14 mouse cellular contexts compared by ENCODE assay signal in genomic region chr3:127745911-127746640, GRCm38 (mm10). TPM values are rescaled to one million over a fixed set of nuclear protein-coding genes. Genes with fewer than 3 reads are reported as not detected.
DNase-seq lines count a peak whose midpoint lies in the region; ATAC-seq lines count a peak whose summit lies in the region.
"Had no signal": no experiment of that assay in that cellular context is flagged by ENCODE, and none has a peak within 500 bp of the region (broad histone marks: within the 10 kb centered on the region; RNA-seq: fewer than 3 reads in every experiment).

No protein-coding gene starts in this region.

- H3K4me2 ChIP-seq in kidney, embryonic 14.5 days (replicated peaks; ENCODE audit: low read depth, low read length): no peak overlapping the region
- H3K4me2 ChIP-seq in forebrain, embryonic 14.5 days (ENCODE audit: low read length): peak overlapping the region; percentile 4; the same call in 1 of the 2 replicates
- 0 out of 2 replicates have a peak overlapping the region, but pooled peaks have one; percentile 6 for H3K4me2 ChIP-seq in midbrain, embryonic 11.5 days

- H3K4me1 ChIP-seq in kidney, embryonic 14.5 days (ENCODE audit: control insufficient read depth, insufficient read depth, low read length): no peaks in the 10 kb centered on the region
- H3K4me1 ChIP-seq in forebrain, embryonic 14.5 days (ENCODE audit: control insufficient read depth, insufficient read depth, low read length): peaks cover 38% of the 10 kb centered on the region
- peaks cover 45% of the 10 kb centered on the region for H3K4me1 ChIP-seq in midbrain, embryonic 11.5 days (ENCODE audit: control insufficient read depth, insufficient read depth, low read length)

- no peak overlapping the region for H3K27ac ChIP-seq in kidney, embryonic 14.5 days (ENCODE audit: low read depth, low read length)
- H3K27ac ChIP-seq in forebrain, embryonic 14.5 days (ENCODE audit: low read depth, low read length): peak overlapping the region; percentile 87
- H3K27ac ChIP-seq in midbrain, embryonic 11.5 days (ENCODE audit: low read depth, low read length): peak overlapping the region; percentile 78
- H3K27ac ChIP-seq: layer of hippocampus, adult 2 months had no signal

- 14% methylated on average over 16 of the region's 16 CpGs for WGBS in kidney, embryonic 14.5 days
- 8% methylated on average over 16 of the region's 16 CpGs for WGBS in forebrain, embryonic 14.5 days
- WGBS in midbrain, embryonic 11.5 days: 13% methylated on average over 16 of the region's 16 CpGs

- ATAC-seq in kidney, embryonic 14.5 days (ENCODE audit: low FRiP score, low TSS enrichment): 0 out of 2 replicates have a peak, but pooled peaks have one; percentile 35
- ATAC-seq in forebrain, embryonic 14.5 days: peak; percentile 58
- ATAC-seq in midbrain, embryonic 11.5 days (ENCODE audit: low FRiP score): peak; percentile 51

- peaks cover 5% of the 10 kb centered on the region; the same call in 1 of the 2 replicates for H3K9me3 ChIP-seq in kidney, embryonic 14.5 days (ENCODE audit: control insufficient read depth, low read length)
- 0 out of 2 replicates have a peak, but pooled peaks cover 5% of the 10 kb centered on the region for H3K9me3 ChIP-seq in forebrain, embryonic 14.5 days (replicated peaks; ENCODE audit: control insufficient read depth, low read length)
- peaks cover 3% of the 10 kb centered on the region for H3K9me3 ChIP-seq in midbrain, embryonic 11.5 days (ENCODE audit: control insufficient read depth, low read length)

- no peak overlapping the region for H3K4me3 ChIP-seq in kidney, embryonic 14.5 days (ENCODE audit: low read length)
- no peak overlapping the region for H3K4me3 ChIP-seq in forebrain, embryonic 14.5 days (ENCODE audit: low read depth, low read length)
- no peak overlapping the region for H3K4me3 ChIP-seq in midbrain, embryonic 11.5 days (ENCODE audit: low read depth, low read length)
- H3K4me3 ChIP-seq: layer of hippocampus, adult 2 months; megakaryocyte, embryonic 14.5 days had no signal

- H3K36me3 ChIP-seq in kidney, embryonic 14.5 days (ENCODE audit: control insufficient read depth, insufficient read depth, low read length): no peaks in the 10 kb centered on the region
- no peaks in the 10 kb centered on the region for H3K36me3 ChIP-seq in forebrain, embryonic 14.5 days (ENCODE audit: control insufficient read depth, insufficient read depth, low read length)
- no peaks in the 10 kb centered on the region for H3K36me3 ChIP-seq in midbrain, embryonic 11.5 days (ENCODE audit: control insufficient read depth, insufficient read depth, low read length)

- H3K27me3 ChIP-seq in kidney, embryonic 14.5 days (ENCODE audit: control insufficient read depth, insufficient read depth, low read length): peaks cover 35% of the 10 kb centered on the region
- 0 out of 2 replicates have a peak, but pooled peaks cover 7% of the 10 kb centered on the region for H3K27me3 ChIP-seq in forebrain, embryonic 14.5 days (replicated peaks; ENCODE audit: control insufficient read depth, insufficient read depth, low read length)
- peaks cover 30% of the 10 kb centered on the region for H3K27me3 ChIP-seq in midbrain, embryonic 11.5 days (ENCODE audit: control insufficient read depth, insufficient read depth, low read length)

- H3K9ac ChIP-seq in kidney, embryonic 14.5 days (ENCODE audit: low read depth, low read length): no peak overlapping the region
- peak overlapping the region; percentile 14; the same call in 1 of the 2 replicates for H3K9ac ChIP-seq in forebrain, embryonic 14.5 days (ENCODE audit: low read length)
- H3K9ac ChIP-seq in midbrain, embryonic 11.5 days (ENCODE audit: low read length): no peak overlapping the region

- DNase-seq in kidney, adult 18-20 months: no peak
- peak; percentile 82 for DNase-seq in forebrain, embryonic 14.5 days (ENCODE audit: low spot score)
- peak; percentile 94 for DNase-seq in midbrain, embryonic 11.5 days (ENCODE audit: low spot score, missing footprints)
- peak; percentile 49 for DNase-seq in retina, postnatal 1 day
- no peak for DNase-seq in right cerebral cortex, adult 2 months (ENCODE audit: low spot score in 2 of 2)
- no peak for DNase-seq in right cerebral cortex, adult 18-20 months
- DNase-seq in ovary, postnatal 10 days (ENCODE audit: low spot score): no peak
- DNase-seq: cerebellum, adult 2 months; gastrocnemius, postnatal 25 days; kidney, adult 2 months; lung, adult 2 months had no signal

RNA-seq across cellular contexts. Expression of gene Alpk1, which starts 34.3 kb away (rescaled TPM):
- 0.49 and 1.2 TPM in 2 replicates for polyA plus RNA-seq in kidney, embryonic 14.5 days (2014; fragmentation: Nextera tagmentation; extraction: Ambion mirVana)
- 0.93 and 1.1 TPM in 2 replicates for polyA plus RNA-seq in forebrain, embryonic 14.5 days (2014; fragmentation: Nextera tagmentation; extraction: Ambion mirVana)
- polyA plus RNA-seq in midbrain, embryonic 11.5 days (2014; fragmentation: Nextera tagmentation; extraction: Ambion mirVana): 0.70 and 0.72 TPM in 2 replicates

RNA-seq across cellular contexts. Expression of gene Tifa, which starts 43.5 kb away (rescaled TPM):
- 3.2 and 4.2 TPM in 2 replicates for polyA plus RNA-seq in kidney, embryonic 14.5 days (2014; fragmentation: Nextera tagmentation; extraction: Ambion mirVana)
- 6.2 and 6.7 TPM in 2 replicates for polyA plus RNA-seq in forebrain, embryonic 14.5 days (2014; fragmentation: Nextera tagmentation; extraction: Ambion mirVana)
- 3.7 and 4.3 TPM in 2 replicates for polyA plus RNA-seq in midbrain, embryonic 11.5 days (2014; fragmentation: Nextera tagmentation; extraction: Ambion mirVana)

Comparison
In these comparisons a context has a peak if more than half of its experiments do, and no peak if none do; other contexts are left out.
1. DNase-seq: peak in forebrain, embryonic 14.5 days (single experiment), midbrain, embryonic 11.5 days (single experiment) and retina, postnatal 1 day (single experiment); none in kidney, adult 18-20 months (single experiment), right cerebral cortex, adult 2 months (0 of 2), right cerebral cortex, adult 18-20 months (single experiment) and ovary, postnatal 10 days (single experiment).
2. Peak in every context shown above with its lines, with median percentiles within 50 percentile points of each other: ATAC-seq.